Mouse (Mus musculus) erythroblast, adult 5-6 weeks (primary cell): ENCODE data around the gene Osbpl11. TPM values are rescaled to one million over a fixed set of nuclear protein-coding genes. Genes with fewer than 3 reads are reported as not detected.
"Not testable (repeated sequence)": the region's sequence is repeated elsewhere in the genome, so short reads cannot be mapped to it uniquely, and the experiment has no call there.

Experiments
- ATAC-seq: replicated peaks from 2 replicates; pipeline ENCODE4 v1.8.0; 2016; ENCODE audit warnings: moderate number of reproducible peaks, mild to moderate bottlenecking, moderate TSS enrichment, inconsistent platforms; ENCODE audit not compliant: poor library complexity, low FRiP score, severe bottlenecking
- total RNA-seq, 2 experiments: library from RNA; stranded (forward) in 1 of 2; stranded (reverse) in 1 of 2; fragments of 150-400 nt in 1 of 2; fragments of 200-764, 138-1000 nt in 1 of 2; gene quantifications; 2 replicates each; pipeline versions ENCODE4 v1.2.3 to v1.2.4; 2015 to 2017; ENCODE audit warnings: low replicate concordance in 2 of 2

Gene Osbpl11
- 3.8 and 4.2 TPM in 2 replicates for total RNA-seq (2015; ENCODE audit: low replicate concordance)
- total RNA-seq (2017; ENCODE audit: low replicate concordance): 3.0 and 7.9 TPM in 2 replicates

- ATAC-seq: peak; percentile 99
Measured at GRCm38 (mm10) chr16:33184901-33185260, at the start of gene Osbpl11. Osbpl11 (plus strand) TSS chr16:33185071.

DNA sequence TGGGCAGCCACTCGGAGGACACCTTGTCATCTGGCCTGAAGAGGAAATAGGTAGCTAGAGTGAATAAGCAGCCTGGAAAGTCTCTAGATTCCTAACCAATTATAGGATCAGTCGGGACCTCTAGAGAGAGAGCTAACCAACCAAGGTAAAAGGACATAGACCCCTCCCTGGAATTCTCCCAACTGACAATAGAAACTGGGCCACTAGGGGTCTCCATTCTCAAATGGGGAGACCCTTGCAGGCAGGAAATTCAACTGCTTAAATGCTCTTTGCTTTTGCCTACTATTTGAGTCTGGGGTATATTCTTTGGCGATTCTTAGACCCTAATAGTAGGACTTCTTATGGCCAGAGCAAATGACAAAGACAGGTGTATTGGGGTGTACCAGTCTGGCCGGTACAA lies 49.7 kb upstream of the Osbpl11 start:
- no peak for ATAC-seq

GRCm38 (mm10) chr16:33139061-33139460 lies 45.8 kb upstream of the Osbpl11 start:
- not testable (repeated sequence) for ATAC-seq

DNA sequence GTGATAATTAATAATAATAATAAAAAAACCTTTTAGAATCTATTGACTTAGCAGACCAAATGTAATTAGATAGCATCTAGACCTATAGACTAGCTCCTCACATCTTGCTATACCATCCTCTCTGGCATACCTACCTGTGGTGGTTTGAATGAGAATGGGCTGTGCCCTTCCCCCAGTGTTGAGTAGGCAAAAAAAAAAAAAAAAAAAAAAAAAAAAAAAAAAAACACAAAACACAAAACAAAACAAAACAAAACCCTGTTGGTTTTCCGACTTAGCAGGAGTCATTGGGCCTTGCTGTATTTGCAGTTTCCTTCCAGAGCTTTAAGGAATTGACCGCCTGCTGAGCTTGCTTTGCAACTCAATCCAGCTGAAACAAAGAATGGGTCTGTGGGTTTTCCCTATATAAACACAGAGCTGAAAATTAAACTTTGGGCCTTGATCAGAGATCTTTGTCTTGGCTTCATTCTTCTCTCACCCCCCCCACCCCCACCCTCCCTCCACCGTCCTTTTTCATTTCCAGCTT lies 43.1 kb upstream of the Osbpl11 start:
- no peak for ATAC-seq

DNA sequence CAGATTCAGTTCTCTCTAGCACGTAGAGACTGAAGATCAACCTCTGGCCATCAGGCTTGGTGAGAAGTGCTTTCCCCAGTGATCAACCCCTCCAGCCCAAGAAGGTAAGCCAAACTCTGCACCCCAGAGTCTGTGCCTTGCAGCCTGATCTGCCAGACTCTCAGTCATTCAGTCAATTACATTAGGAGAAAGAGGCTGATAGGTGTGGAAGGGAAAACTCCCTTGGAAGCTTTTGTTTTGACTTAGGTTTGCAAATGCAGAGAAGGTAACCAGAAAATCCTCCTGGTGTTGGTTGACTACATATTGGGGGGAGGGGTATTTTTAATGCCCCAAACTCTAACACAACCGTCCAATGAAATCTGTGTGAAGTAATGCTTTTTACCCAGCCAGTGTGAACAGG lies 41.4 kb upstream of the Osbpl11 start:
- no peak for ATAC-seq

GRCm38 (mm10) chr16:33146185-33146584 lies 38.7 kb upstream of the Osbpl11 start:
- ATAC-seq: no peak

- ATAC-seq: no peak
Measured at GRCm38 (mm10) chr16:33148135-33148534, 36.7 kb upstream of the Osbpl11 start.

DNA sequence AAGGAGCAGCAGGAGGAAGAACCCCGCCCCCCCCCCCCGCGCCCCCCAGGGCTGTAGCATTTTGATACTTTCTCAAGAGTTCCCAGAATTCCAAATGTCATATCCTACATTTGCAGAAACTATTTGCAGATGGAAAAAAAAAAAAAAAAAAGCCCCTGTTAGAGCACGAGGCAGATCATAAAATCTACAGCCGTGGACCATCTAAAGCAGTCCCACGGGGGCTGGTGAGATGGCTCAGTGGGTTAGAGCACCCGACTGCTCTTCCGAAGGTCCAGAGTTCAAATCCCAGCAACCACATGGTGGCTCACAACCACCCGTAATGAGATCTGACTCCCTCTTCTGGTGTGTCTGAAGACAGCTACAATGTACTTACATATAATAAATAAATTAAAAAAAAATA lies 34.0 kb upstream of the Osbpl11 start:
- ATAC-seq: not testable (repeated sequence)

GRCm38 (mm10) chr16:33151558-33151957 lies 33.3 kb upstream of the Osbpl11 start:
- no peak for ATAC-seq

GRCm38 (mm10) chr16:33154992-33155391 lies 29.9 kb upstream of the Osbpl11 start:
- ATAC-seq: no peak

GRCm38 (mm10) chr16:33158006-33158405 lies 26.9 kb upstream of the Osbpl11 start:
- ATAC-seq: no peak

DNA sequence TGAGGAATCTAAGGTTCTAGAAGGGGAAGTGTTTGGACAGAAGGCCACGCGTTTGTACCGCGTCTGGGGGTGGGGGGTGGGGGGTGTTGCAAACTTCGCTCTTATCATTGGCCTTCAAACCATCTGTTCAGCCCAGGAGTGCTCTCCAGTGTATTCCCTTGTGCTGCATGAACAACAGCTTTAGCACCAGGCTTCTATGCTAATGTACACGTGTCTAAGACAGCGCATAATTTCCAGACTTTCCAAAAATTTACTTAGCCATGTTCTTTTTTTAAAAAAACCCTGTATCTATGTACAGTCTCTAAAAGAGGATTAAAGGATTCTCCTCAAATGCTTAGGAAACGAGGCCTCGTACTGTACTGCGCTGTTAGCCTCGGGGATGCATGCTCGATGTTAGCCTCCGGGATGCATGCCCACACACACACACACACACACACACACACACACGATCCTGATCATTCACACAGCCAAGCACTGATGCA lies 26.2 kb upstream of the Osbpl11 start:
- no peak for ATAC-seq

DNA sequence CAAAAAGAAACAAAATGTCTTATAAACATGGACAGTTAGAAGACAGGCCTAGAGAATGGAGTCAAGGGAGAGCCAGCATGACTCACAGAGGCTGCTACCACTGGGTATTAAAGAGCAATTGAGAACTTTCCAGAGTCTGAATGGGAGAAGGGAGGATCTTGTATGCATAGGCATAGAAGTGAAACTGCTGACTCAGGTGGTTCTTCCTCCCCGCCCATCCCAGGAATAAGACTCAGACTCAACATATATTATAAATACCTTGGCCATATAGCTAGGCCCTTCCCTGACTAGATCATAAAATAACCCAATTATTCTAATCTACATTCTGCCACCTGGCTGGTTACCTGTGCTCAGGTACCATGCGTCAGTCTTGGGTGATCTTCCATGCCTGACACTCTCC lies 25.5 kb upstream of the Osbpl11 start:
- no peak for ATAC-seq

DNA sequence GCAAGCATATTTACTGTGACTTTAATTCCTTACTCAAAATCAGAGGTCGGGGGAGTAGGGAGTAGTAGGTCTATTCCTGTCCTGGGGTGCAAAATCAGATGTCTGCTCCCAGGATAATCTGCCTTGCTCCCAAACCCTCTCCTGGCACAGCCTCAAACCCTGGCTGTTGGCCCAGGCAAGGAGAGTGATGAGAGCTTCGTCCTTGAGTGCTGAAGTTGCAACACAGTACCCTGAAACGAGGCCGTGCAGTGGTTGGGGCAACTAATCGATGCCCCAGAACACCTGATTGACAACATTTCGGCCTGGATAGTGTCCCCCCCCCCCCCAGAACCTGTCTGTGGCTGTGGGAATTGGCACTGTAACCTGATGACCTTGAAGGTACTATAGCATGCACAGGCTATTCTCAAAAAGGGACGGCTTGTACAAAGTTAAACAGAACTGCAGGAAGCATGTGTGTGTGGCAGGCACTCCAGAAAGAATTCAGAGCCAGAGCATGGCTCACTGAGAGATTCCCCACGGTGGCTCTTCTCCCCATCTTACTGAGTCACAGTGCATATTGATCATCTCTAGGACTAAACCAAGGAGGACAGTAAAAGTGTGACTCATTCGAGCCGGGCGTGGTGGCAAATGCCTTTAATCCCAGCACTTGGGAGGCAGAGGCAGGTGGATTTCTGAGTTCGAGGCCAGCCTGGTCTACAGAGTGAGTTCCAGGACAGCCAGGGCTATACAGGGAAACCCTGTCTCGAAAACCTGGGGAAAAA lies 21.4 kb upstream of the Osbpl11 start:
- ATAC-seq: no peak

- peak; percentile 69 for ATAC-seq
Measured at GRCm38 (mm10) chr16:33166284-33166683, 18.6 kb upstream of the Osbpl11 start.

GRCm38 (mm10) chr16:33167537-33167936 lies 17.3 kb upstream of the Osbpl11 start:
- no peak for ATAC-seq

DNA sequence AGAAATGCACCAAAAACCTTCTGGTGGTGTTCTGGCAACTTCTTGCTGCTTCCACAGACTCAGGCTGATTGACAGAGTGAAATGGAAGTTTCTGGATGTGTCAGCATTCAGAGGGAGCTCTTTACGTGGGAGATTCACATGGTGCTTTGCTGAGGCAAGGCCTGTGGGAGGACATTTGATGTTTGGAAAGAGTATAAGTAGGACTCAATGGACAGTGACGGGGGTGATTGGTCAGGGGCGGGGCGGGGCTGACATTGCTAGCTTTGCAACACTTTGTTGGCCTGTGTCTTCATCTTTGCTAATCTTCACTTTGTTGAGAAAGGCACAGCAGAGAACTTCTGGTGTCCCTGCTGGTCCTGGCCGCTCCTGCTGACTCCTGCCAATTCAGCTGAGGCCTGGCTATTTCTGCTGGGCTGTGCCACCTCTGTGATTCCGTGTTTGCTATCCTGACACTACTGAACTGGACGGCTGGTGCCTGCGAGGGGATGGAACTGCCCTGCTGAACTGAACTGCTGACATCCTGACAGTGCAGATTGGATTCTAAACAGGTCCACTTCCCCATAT lies 15.3 kb upstream of the Osbpl11 start:
- no peak for ATAC-seq

GRCm38 (mm10) chr16:33170716-33171587 lies 13.9 kb upstream of the Osbpl11 start:
- no peak for ATAC-seq

- no peak for ATAC-seq
Measured at GRCm38 (mm10) chr16:33171800-33172199, 13.1 kb upstream of the Osbpl11 start.

DNA sequence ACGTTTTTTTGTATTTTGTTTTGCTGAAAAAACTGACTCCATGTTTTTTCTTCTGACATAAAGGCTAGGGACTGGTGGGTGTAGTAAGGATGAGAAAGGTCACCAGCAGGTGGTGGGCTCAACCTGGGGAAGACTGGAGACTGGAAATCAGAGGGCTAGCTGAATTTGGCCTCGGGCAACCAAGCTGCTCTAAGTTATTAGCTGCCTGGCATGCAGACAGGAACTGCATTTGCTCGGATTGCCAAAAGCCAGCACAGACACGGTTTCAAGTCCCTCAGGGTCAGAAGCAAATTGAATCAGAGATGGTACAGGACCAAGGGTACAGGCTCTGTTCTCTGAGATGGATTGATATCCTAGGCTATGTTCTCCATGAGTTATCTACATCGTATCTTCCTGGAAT lies 11.7 kb upstream of the Osbpl11 start:
- no peak for ATAC-seq
